Mouse (Mus musculus): ENCODE measurements at regions not wholly inside any gene's neighbourhood (a gene's known extent, or its start where the extent isn't known, plus 50 kb on each side); places are given as distances from the start of the nearest gene placed in this dataset.

- Histone ChIP-seq H3K4me2 (no peak overlapping the region), H3K36me3 (no peaks in the 10 kb centered on the region), H3K4me1 (replicated peaks) (no peaks in the 10 kb centered on the region), H3K9ac (no peak overlapping the region), H3K9me3 (replicated peaks) (no peaks in the 10 kb centered on the region), H3K4me3 (no peak overlapping the region), H3K27me3 (no peaks in the 10 kb centered on the region), H3K27ac (no peak overlapping the region)
- WGBS: 69% methylated on average over 3 of the region's 3 CpGs
- ATAC-seq (replicated peaks; ENCODE audit: insufficient number of reproducible peaks, insufficient read depth, low FRiP score, low read depth): no peak
Measured at GRCm38 (mm10) chr7:73019151-73019550, 356.2 kb upstream of the Rgma start.

GRCm38 (mm10) chr7:73019764-73020354 lies 355.4 kb upstream of the Rgma start:
- Histone ChIP-seq H3K9ac (no peak overlapping the region), H3K27ac (no peak overlapping the region), H3K4me3 (no peak overlapping the region), H3K4me2 (no peak overlapping the region), H3K4me1 (replicated peaks) (no peaks in the 10 kb centered on the region), H3K9me3 (replicated peaks) (no peaks in the 10 kb centered on the region), H3K27me3 (no peaks in the 10 kb centered on the region), H3K36me3 (no peaks in the 10 kb centered on the region)
- ATAC-seq (replicated peaks; ENCODE audit: insufficient number of reproducible peaks, insufficient read depth, low FRiP score, low read depth): no peak
- WGBS: 82% methylated on average over 1 of the region's 1 CpGs

- Histone ChIP-seq H3K9ac (no peak overlapping the region), H3K27me3 (no peaks in the 10 kb centered on the region), H3K9me3 (replicated peaks) (no peaks in the 10 kb centered on the region), H3K4me2 (no peak overlapping the region), H3K4me1 (replicated peaks) (no peaks in the 10 kb centered on the region), H3K27ac (no peak overlapping the region), H3K4me3 (no peak overlapping the region), H3K36me3 (no peaks in the 10 kb centered on the region)
- 65% methylated on average over 2 of the region's 2 CpGs for WGBS
- no peak for ATAC-seq (replicated peaks; ENCODE audit: insufficient number of reproducible peaks, insufficient read depth, low FRiP score, low read depth)
Measured at GRCm38 (mm10) chr7:73021786-73022185, 353.5 kb upstream of the Rgma start.

- Histone ChIP-seq H3K4me3 (no peak overlapping the region), H3K4me1 (replicated peaks) (no peaks in the 10 kb centered on the region), H3K4me2 (no peak overlapping the region), H3K9ac (no peak overlapping the region), H3K27me3 (no peaks in the 10 kb centered on the region), H3K36me3 (no peaks in the 10 kb centered on the region), H3K9me3 (replicated peaks) (no peaks in the 10 kb centered on the region), H3K27ac (no peak overlapping the region)
- ATAC-seq (replicated peaks; ENCODE audit: insufficient number of reproducible peaks, insufficient read depth, low FRiP score, low read depth): no peak
- WGBS: 61% methylated on average over 5 of the region's 5 CpGs
Measured at GRCm38 (mm10) chr7:73025640-73026039, 349.7 kb upstream of the Rgma start.

- no peak for ATAC-seq (replicated peaks; ENCODE audit: insufficient number of reproducible peaks, insufficient read depth, low FRiP score, low read depth)
- no peak overlapping the region for H3K27ac ChIP-seq
Measured at GRCm38 (mm10) chr7:73028952-73029351, 346.4 kb upstream of the Rgma start.

GRCm38 (mm10) chr7:73031407-73031806 lies 343.9 kb upstream of the Rgma start:
- H3K4me1 ChIP-seq (replicated peaks): no peaks in the 10 kb centered on the region
- WGBS: 75% methylated on average over 5 of the region's 5 CpGs
- H3K9me3 ChIP-seq (replicated peaks): no peaks in the 10 kb centered on the region
- no peaks in the 10 kb centered on the region for H3K36me3 ChIP-seq
- H3K4me3 ChIP-seq: no peak overlapping the region
- H3K27ac ChIP-seq: no peak overlapping the region
- H3K9ac ChIP-seq: no peak overlapping the region
- H3K27me3 ChIP-seq: no peaks in the 10 kb centered on the region
- no peak for ATAC-seq (replicated peaks; ENCODE audit: insufficient number of reproducible peaks, insufficient read depth, low FRiP score, low read depth)
- no peak overlapping the region for H3K4me2 ChIP-seq

More at GRCm38 (mm10) chr7:73028952-73029351, 346.4 kb upstream of the Rgma start:
- Histone ChIP-seq H3K9me3 (replicated peaks) (no peaks in the 10 kb centered on the region), H3K4me2 (no peak overlapping the region), H3K36me3 (no peaks in the 10 kb centered on the region), H3K4me1 (replicated peaks) (no peaks in the 10 kb centered on the region), H3K27me3 (no peaks in the 10 kb centered on the region), H3K9ac (no peak overlapping the region), H3K4me3 (no peak overlapping the region)
- 70% methylated on average over 6 of the region's 6 CpGs for WGBS

- peaks cover 8% of the 10 kb centered on the region for H3K4me1 ChIP-seq (replicated peaks)
- H3K9ac ChIP-seq: no peak overlapping the region
- no peaks in the 10 kb centered on the region for H3K9me3 ChIP-seq (replicated peaks)
- ATAC-seq (replicated peaks; ENCODE audit: insufficient number of reproducible peaks, insufficient read depth, low FRiP score, low read depth): no peak
- no peak overlapping the region for H3K4me2 ChIP-seq
- H3K27ac ChIP-seq: no peak overlapping the region
- WGBS: 71% methylated on average over 23 of the region's 23 CpGs
- H3K27me3 ChIP-seq: no peaks in the 10 kb centered on the region
- H3K36me3 ChIP-seq: no peaks in the 10 kb centered on the region
- H3K4me3 ChIP-seq: no peak overlapping the region
Measured at GRCm38 (mm10) chr7:73032316-73032980, 342.9 kb upstream of the Rgma start.

GRCm38 (mm10) chr7:73036801-73037555 lies 338.3 kb upstream of the Rgma start:
- peak; percentile 63; the same call in 1 of the 2 replicates for ATAC-seq (replicated peaks; ENCODE audit: insufficient number of reproducible peaks, insufficient read depth, low FRiP score, low read depth)
- no peaks in the 10 kb centered on the region for H3K36me3 ChIP-seq
- WGBS: 38% methylated on average over 20 of the region's 20 CpGs
- no peak overlapping the region for H3K9ac ChIP-seq
- no peak overlapping the region for H3K4me3 ChIP-seq
- H3K4me1 ChIP-seq (replicated peaks): peaks cover 9% of the 10 kb centered on the region
- H3K4me2 ChIP-seq: peak overlapping the region; percentile 22
- no peaks in the 10 kb centered on the region for H3K27me3 ChIP-seq
- H3K27ac ChIP-seq: peak overlapping the region; percentile 32
- H3K9me3 ChIP-seq (replicated peaks): no peaks in the 10 kb centered on the region

GRCm38 (mm10) chr7:73037638-73038037 lies 337.7 kb upstream of the Rgma start:
- Histone ChIP-seq H3K4me3 (no peak overlapping the region), H3K4me2 (no peak overlapping the region), H3K4me1 (replicated peaks) (peaks cover 9% of the 10 kb centered on the region), H3K27ac (no peak overlapping the region), H3K36me3 (no peaks in the 10 kb centered on the region), H3K9ac (no peak overlapping the region), H3K27me3 (no peaks in the 10 kb centered on the region), H3K9me3 (replicated peaks) (no peaks in the 10 kb centered on the region)
- ATAC-seq (replicated peaks; ENCODE audit: insufficient number of reproducible peaks, insufficient read depth, low FRiP score, low read depth): no peak
- WGBS: 81% methylated on average over 9 of the region's 9 CpGs

GRCm38 (mm10) chr7:73039921-73040320 lies 335.4 kb upstream of the Rgma start:
- Histone ChIP-seq H3K4me3 (no peak overlapping the region), H3K4me2 (no peak overlapping the region), H3K9ac (no peak overlapping the region), H3K27ac (no peak overlapping the region), H3K27me3 (no peaks in the 10 kb centered on the region), H3K4me1 (replicated peaks) (peaks cover 9% of the 10 kb centered on the region), H3K9me3 (replicated peaks) (no peaks in the 10 kb centered on the region), H3K36me3 (no peaks in the 10 kb centered on the region)
- no peak for ATAC-seq (replicated peaks; ENCODE audit: insufficient number of reproducible peaks, insufficient read depth, low FRiP score, low read depth)
- WGBS: 84% methylated on average over 4 of the region's 4 CpGs

- 63% methylated on average over 3 of the region's 3 CpGs for WGBS
- Histone ChIP-seq H3K9me3 (replicated peaks) (no peaks in the 10 kb centered on the region), H3K4me2 (no peak overlapping the region)
Measured at GRCm38 (mm10) chr7:73044316-73044715, 331.0 kb upstream of the Rgma start.

More at GRCm38 (mm10) chr7:73044316-73044715, 331.0 kb upstream of the Rgma start:
- ATAC-seq (replicated peaks; ENCODE audit: insufficient number of reproducible peaks, insufficient read depth, low FRiP score, low read depth): no peak
- no peak overlapping the region for H3K27ac ChIP-seq
- no peaks in the 10 kb centered on the region for H3K4me1 ChIP-seq (replicated peaks)
- H3K9ac ChIP-seq: no peak overlapping the region
- no peak overlapping the region for H3K4me3 ChIP-seq
- H3K27me3 ChIP-seq: no peaks in the 10 kb centered on the region
- no peaks in the 10 kb centered on the region for H3K36me3 ChIP-seq

Measured in heart, embryonic 15.5 days (tissue).